Mouse (Mus musculus) spleen, adult 2 months (tissue): ENCODE results near the gene Sh2d2a.

Source experiments
- CTCF ChIP-seq: fragments of 200-500 bp; IDR thresholded peaks from 2 replicates; pipeline ENCODE4 v1.5.1; 2011; ENCODE audit warnings: mild to moderate bottlenecking, inconsistent platforms; ENCODE audit not compliant: insufficient read depth, insufficient read length, insufficient replicate concordance; ENCODE audit errors: extremely low read depth
- POLR2A ChIP-seq: fragments of 200-500 bp; IDR thresholded peaks from 2 replicates; pipeline ENCODE4 v1.6.1; 2011; ENCODE audit warnings: low read depth, low read length, inconsistent platforms

DNA sequence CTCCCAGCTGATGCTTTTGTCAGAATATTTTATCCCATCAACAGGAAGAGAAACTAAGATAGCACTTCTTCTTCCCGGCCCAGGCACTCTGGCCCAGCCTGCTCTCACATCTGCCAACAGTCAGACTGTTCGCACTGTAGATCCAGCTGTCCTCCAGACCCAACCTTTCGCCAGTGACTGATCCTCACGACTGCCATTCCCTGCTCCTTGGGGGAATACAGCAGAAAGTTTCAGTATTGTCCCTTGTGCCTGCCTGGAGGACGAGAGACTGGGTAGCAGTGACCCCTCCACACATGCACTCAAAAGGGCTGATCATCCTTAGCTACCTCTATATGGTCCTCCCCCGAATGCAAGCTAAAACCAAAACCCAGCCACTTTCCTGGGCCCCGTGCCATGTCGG is 9.4 kb downstream of the Sh2d2a start:
- no peak for TF ChIP-seq CTCF
- TF ChIP-seq POLR2A: no peak
